Mouse (Mus musculus) testis, postnatal 10 days (tissue): ENCODE data around the gene Mcrs1.
"Not testable (repeated sequence)": the region's sequence is repeated elsewhere in the genome, so short reads cannot be mapped to it uniquely, and the experiment has no call there.

Experiments
- DNase-seq: peaks from one replicate; pipeline ENCODE4 v3.0.0; 2021; ENCODE audit warnings: low spot score

The Mcrs1 gene

GRCm38 (mm10) chr15:99251626-99252380 lies at the start of gene Mcrs1:
Gene Mcrs1, minus strand, starts transcription at chr15:99251961.
- peak; percentile 98 for DNase-seq

GRCm38 (mm10) chr15:99296213-99296612 lies 44.5 kb upstream of the Mcrs1 start:
- DNase-seq = no peak

GRCm38 (mm10) chr15:99295484-99295981 lies 43.8 kb upstream of the Mcrs1 start, which contains the start of gene Fam186b:
Gene Fam186b, minus strand, starts transcription at chr15:99295888.
- peak; percentile 78 for DNase-seq

DNA sequence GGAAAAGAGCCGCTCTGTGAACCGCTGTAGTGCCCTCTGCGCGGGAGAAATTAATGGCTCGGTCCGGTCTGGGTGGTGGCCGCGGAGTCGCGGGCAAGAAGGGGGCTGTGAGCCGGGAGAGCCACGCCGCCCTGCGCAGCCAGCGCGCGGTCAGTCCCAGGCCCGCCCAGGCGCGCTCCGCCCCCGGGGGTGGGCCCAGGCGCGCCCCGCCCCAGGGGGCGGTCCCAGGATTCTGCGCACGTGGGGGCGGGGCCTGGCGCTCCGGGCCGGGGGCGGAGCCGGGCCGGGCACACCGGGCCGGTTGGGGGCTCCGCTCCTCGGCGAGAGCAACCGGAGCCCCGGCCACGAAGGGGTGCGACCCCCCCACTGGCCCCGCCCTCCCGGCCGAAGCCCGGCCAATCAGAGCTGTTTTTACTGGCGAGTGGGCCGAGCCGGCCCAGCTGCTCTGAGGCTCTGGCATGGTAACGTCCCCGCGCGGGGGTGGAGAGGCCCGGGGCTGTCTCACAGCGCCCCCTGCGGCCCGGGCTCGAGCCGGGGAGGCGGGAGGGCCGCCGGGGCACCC lies 43.1 kb upstream of the Mcrs1 start, which contains the start of gene Prpf40b:
Gene Prpf40b, plus strand, starts transcription at position 275 of the 562 bp plus-strand sequence.
- DNase-seq = peak; percentile 96

DNA sequence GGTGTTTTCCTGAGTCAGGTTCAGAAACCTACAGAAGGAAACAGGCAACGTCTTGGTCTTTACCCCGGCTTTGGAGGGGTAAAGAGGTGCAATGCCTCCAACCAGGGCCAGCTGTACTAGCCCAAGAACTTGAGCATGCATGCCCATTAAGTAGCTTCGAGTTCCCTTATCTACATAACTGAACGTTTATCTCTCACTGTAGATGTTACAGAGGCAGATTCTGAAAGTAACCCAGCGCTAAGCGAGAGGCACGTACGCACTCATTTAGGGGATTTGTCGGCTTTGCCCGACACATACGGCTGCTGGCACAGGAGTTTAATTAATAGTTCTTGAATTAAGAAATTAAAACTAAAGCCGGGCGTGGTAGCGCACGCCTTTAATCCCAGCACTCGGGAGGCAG lies 42.5 kb upstream of the Mcrs1 start:
- no peak for DNase-seq

DNA sequence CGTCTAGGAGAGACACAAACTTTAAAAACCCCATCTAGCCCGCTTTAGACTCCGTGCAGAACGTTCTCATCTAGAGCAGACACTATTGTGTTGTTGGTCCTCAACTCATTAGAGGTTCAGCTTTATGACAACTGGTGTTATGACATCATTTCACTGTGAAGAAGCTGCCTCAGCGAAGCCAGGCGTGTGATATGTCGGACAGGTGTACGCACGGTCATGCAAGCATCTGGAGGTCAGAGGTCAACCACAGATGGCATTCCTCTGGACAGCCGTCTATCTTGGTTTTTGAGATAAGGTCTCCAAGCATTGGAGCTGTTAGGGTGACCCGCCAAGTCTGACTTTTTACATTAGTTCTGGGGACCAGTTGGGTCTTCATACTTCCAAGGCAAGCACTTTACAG lies 38.8 kb upstream of the Mcrs1 start:
- no peak for DNase-seq

DNA sequence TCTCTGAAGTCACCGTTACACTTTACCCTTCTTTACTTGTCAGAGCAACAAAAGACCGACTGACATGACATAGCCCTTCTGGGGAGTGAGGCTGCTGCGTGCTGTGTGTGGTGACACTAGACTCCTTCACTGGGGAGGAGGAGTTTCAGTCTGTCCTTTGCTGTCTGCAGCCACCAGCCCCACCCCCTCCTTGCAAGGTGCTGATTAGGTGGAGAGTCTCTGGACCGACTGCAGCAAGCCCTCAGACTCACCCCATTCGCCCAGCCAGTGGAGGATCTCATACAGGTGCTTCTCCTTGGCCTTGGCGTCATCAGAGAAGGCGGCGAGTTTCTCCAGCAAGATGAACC lies 33.4 kb upstream of the Mcrs1 start:
- DNase-seq = no peak

- DNase-seq = no peak
These were observed 32.9 kb upstream of the Mcrs1 start for GRCm38 (mm10) chr15:99284527-99285188.

DNA sequence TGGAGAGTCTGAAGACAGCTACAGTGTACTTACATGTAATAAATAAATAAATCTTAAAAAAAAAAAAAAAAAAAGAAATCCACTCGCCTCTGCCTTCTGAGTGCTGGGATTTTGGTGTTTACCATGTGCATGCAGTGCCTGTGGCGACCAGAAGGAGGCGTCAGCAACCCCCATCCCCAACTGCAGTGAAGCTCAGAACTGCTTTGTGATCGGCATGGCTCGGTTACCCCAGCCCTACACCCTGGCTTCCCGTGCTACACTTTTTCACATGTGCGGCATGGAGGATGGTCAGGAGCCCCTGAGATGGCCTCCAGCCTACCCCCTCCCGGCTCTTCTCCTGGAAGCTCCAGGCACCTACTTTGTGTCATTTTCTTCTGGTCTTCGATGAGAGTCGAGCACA lies 31.7 kb upstream of the Mcrs1 start:
- DNase-seq = no peak

- no peak for DNase-seq
These were observed 26.5 kb upstream of the Mcrs1 start for GRCm38 (mm10) chr15:99278271-99278670.

- DNase-seq = no peak
These were observed 24.3 kb upstream of the Mcrs1 start for GRCm38 (mm10) chr15:99276095-99276494.

- DNase-seq = peak; percentile 74
These were observed 13.9 kb upstream of the Mcrs1 start for GRCm38 (mm10) chr15:99265679-99266078.

- DNase-seq = no peak
These were observed 12.6 kb upstream of the Mcrs1 start for GRCm38 (mm10) chr15:99264363-99264762.

GRCm38 (mm10) chr15:99262702-99263101 lies 10.9 kb upstream of the Mcrs1 start:
- no peak for DNase-seq

DNA sequence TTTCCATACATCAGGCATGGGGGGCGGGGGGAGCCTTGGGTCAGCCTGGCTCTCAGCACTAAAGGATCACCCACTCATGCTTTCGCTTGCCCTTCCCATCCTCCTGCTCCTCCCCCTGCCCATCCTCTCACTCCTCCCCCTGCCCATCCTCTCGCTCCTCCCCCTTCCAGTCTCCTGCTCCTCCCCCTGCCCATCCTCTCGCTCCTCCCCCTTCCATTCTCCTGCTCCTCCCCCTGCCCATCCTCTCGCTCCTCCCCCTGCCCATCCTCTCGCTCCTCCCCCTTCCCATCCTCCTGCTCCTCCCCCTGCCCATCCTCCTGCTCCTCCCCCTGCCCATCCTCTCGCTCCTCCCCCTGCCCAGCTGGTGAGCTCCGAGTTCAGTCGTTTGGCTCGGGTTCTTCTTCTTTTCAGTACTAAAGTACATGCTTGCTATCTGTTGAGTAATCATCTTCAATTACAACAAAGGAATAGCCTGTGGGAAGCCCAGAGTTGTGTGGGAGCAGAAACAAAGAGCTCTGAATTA lies 8.0 kb upstream of the Mcrs1 start:
- DNase-seq = peak; percentile 86

GRCm38 (mm10) chr15:99259167-99259729 lies 7.5 kb upstream of the Mcrs1 start:
- DNase-seq = no peak

DNA sequence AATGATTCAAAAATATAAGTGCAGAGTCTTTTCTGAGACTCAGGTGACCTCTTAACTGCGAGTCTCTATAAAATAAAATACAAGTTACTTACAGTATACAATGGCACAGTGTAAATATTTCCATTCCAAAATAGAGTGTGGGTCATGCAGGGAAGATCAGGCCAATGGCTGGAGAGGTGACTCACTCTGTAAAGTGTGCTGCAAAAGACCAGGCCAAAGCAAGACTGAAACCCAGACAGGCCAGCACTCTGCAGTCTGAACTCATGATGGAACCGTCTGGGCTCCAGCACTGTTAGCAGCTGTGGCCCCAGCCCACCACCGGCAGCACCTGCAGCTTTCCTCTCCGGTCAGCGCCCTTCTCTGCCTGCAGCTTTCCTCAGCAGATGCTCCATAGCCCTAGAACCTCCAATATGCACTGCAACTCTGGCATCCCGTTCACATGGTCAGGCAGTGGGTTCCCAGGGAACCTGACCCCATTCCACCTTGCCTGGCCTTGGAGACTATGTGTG lies 3.5 kb upstream of the Mcrs1 start:
- no peak for DNase-seq

DNA sequence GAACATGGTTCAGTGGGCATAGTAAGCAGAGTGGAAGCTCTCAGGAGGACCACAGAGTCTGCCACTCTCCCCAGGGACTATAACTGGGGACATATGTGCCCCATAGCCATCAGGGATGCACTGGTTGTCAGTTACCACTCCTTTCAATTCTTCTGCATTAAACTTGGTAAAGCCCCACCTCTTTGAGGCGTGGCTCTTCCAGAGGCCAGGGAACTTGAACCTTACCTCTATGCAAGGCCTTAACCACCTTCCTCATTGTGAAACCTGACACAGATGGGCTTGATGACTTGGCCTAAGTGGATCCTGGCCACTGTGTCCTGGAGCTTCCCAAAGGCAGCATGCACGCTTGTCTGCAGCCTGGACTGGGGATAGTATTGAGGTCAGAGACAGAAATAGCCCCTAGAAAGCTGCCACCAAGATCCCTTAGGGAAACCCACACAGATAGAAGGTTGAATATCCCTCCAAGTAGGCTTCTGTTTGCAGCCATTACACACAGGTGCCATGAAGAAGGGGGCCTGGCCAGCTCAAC lies 2.8 kb upstream of the Mcrs1 start:
- DNase-seq = no peak

DNA sequence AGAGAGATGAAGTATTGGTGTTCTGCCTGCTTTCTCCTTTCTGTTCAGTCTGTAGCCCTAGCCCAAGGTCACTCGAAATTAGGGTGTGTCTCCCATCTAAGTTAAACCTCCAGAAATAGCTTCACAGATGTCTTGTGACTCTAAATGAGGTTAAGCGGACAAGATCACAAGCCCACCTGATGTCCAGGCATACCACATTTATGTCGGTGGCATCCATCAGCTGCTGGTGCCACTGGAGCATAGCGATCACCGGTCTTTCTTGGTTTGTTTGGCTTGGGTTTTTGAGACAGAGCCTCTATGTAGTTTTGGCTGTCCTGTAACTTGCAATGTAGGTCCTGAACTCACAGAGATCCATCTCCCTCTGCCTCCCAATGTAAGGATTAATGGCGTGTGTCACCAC lies 2.0 kb upstream of the Mcrs1 start:
- no peak for DNase-seq

- DNase-seq = not testable (repeated sequence)
These were observed 1.4 kb upstream of the Mcrs1 start for GRCm38 (mm10) chr15:99253175-99253479.

DNA sequence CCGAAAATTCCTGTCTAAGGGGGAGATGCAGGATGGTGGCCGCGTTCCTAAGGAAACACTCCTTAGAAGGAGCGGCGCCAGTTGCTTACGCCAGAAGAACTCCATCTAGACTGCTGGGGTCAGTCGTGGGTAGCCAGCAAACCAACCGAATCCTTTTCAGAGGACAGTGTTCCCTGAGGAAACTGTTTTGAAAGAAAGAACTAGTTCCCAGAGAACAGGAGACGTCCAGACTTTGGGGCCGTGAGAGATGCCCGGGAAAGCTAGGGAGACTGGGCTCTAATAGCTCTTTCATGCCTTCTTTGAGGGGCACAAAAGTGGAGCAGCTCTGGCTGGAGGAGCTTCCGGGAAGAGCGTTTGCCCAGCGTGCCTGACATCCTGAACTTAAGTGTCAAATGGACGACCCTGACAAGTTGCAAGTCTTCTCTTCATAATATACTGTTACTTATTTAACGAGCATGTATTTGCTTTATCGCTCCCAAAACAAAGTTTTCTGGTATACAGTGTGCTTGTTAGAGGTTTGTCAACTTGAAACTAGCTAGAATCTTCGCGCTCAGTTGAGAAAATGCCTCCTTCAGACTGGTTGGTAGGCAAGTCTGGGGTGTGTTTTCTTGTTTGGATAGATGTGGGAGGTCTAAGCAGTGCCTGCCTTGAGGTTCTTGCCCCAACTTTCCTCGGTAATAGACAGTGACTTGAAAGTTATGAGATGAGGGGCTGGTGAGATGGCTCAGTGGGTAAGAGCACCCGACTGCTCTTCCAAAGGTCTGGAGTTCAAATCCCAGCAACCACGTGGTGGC lies 817 bp upstream of the Mcrs1 start:
- DNase-seq = no peak
